Mouse (Mus musculus) urinary bladder, postnatal 14 days (tissue): ENCODE results near the gene Upk3a.

ENCODE experiments used
- DNase-seq: peaks from one replicate; pipeline ENCODE4 v3.0.0; 2021; ENCODE audit warnings: low spot score

The Upk3a gene

GRCm38 (mm10) chr15:85016951-85017664, at the start of gene Upk3a:
TSS of gene Upk3a (plus strand) at chr15:85017141.
- DNase-seq = peak; percentile 89

DNA sequence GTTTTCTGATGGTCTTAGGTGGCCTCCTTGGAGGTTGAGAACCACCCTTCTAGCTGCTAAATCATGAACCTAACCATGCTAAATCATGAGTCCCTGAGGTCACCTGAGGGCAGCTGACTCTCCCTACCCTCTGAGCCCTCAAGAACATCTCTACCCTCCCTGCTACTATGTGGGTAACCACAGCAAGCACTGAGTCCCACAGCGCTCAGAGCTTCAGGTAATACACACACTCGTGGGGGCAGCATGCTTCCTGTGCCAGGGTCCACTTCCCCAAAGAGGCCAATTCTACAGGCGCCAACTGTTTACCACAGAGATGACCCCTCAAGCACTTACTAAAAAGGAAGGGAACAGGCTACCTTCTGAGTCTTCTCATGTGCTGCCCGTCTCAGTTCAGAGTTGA, 48.4 kb upstream of the Upk3a start:
- DNase-seq = no peak

GRCm38 (mm10) chr15:84972860-84973543, 43.9 kb upstream of the Upk3a start:
- no peak for DNase-seq

- DNase-seq = no peak
Observed at GRCm38 (mm10) chr15:84973544-84973871, 43.4 kb upstream of the Upk3a start.

GRCm38 (mm10) chr15:84975729-84976128, 41.2 kb upstream of the Upk3a start:
- DNase-seq = peak; percentile 48

GRCm38 (mm10) chr15:84981609-84982313, 35.2 kb upstream of the Upk3a start:
- DNase-seq = no peak

GRCm38 (mm10) chr15:84982888-84983287, 34.1 kb upstream of the Upk3a start:
- peak; percentile 41 for DNase-seq

DNA sequence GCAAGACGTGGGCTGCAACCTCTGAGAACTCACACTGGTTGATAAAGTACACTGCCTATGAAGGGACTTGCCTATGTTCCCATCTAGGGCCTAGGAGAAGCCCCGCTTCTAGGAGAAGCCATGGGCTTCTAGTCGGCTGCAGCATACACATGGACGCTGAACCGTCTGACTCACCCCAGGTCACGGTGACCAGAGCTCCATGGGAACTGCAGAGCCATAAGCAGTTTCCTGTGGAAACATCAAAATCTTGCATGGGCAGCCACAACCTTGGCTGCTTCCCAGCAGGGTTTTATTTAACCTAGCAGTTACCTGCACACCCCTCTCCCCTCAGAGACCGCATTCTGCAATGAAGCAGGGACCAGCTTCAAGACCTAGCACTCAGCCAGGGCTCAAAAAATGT, 33.2 kb upstream of the Upk3a start:
- DNase-seq = no peak

- DNase-seq = no peak
Observed at GRCm38 (mm10) chr15:84985516-84986160, 31.3 kb upstream of the Upk3a start.

GRCm38 (mm10) chr15:84986171-84987019, 30.5 kb upstream of the Upk3a start:
- no peak for DNase-seq

- peak; percentile 44 for DNase-seq
Observed at GRCm38 (mm10) chr15:84987020-84987815, 29.7 kb upstream of the Upk3a start.

- peak; percentile 93 for DNase-seq
Observed at GRCm38 (mm10) chr15:84987874-84988825, 28.8 kb upstream of the Upk3a start, which contains the start of gene 5031439G07Rik. TSS of gene 5031439G07Rik (minus strand) at chr15:84988551.

- no peak for DNase-seq
Observed at GRCm38 (mm10) chr15:84989098-84989497, 27.8 kb upstream of the Upk3a start.

- no peak for DNase-seq
Observed at GRCm38 (mm10) chr15:84989771-84990170, 27.2 kb upstream of the Upk3a start.

- DNase-seq = no peak
Observed at GRCm38 (mm10) chr15:84994498-84994897, 22.4 kb upstream of the Upk3a start.

DNA sequence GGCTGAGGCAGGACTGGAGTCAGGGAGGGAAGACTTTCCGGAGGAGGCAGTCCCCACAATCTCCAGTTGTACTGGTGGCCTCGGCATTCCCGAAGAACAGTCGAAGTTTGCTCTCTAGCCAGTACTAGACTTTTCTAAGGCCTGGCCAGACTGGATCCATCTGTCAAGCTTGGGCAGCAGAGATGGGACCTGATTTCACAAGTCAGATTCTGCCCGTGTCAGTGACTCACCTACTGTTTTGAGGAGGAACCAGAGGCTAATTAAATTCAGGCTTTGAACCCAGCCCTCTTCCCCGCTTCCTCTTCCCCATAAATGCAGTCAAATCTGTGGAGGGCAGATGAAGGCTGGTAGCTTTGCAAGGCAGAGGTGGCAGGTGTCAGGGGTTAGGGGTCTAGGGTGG, 21.9 kb upstream of the Upk3a start:
- peak; percentile 59 for DNase-seq

DNA sequence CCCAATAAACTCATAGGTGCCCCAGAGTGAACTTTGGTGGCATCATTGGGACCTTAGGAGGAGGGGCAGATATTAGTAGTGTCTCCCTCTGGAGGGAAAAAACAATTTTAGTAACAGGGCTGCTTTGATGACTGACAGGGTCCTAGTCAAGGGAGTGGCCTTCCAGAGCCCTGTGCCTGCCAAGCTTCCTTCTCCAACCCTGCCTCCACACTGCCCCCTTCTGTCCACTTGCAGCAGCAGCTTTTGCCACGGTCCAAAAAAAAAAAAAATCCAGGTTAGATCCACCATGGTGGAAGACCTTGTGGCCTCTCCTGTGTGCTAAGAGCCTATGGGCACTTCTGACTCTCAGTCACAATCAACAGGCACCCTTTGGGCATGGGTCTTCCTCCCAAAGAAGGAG, 21.0 kb upstream of the Upk3a start:
- peak; percentile 78 for DNase-seq

GRCm38 (mm10) chr15:84997768-84998454, 19.0 kb upstream of the Upk3a start:
- no peak for DNase-seq

DNA sequence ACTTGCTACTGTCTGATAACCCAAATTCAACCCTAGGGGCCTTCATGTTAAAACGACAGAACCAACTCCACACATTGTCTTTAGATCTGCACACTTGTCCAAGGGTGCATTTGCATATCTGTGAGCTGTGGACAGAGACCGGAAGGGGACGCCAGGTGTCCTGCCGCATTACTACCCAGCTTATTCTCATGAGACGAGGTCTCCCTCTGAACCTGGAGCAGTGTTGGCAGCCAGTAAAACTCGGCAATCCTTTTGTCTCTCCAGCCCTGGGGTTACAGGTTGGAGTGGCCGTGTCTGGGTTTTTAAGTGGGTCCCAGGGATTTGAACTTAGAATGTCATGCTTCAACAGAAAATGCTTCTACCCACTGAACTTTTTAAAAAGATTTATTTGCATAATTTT, 17.0 kb upstream of the Upk3a start:
- no peak for DNase-seq
